Mouse (Mus musculus) naive thymus-derived CD4-positive, alpha-beta T cell, adult 2 months (primary cell): ENCODE results near the gene Meis3.
A peak's percentile ranks its signal among the peaks of the same experiment; 100 is the strongest.

Source experiments
- DNase-seq: peaks from one replicate; pipeline ENCODE4 v3.0.0-alpha.2; 2011; ENCODE audit warnings: low read depth

Meis3 gene

GRCm38 (mm10) chr7:16160702-16161101, 14.2 kb upstream of the Meis3 start:
- no peak for DNase-seq

GRCm38 (mm10) chr7:16161302-16161701, 13.6 kb upstream of the Meis3 start:
- DNase-seq, result no peak

- DNase-seq, result no peak
Observed at GRCm38 (mm10) chr7:16162036-16162435, 12.9 kb upstream of the Meis3 start.

- DNase-seq, result no peak
Observed at GRCm38 (mm10) chr7:16172141-16172581, 2.7 kb upstream of the Meis3 start.

GRCm38 (mm10) chr7:16172586-16173140, 2.2 kb upstream of the Meis3 start:
- DNase-seq, result no peak

GRCm38 (mm10) chr7:16173146-16173545, 1.7 kb upstream of the Meis3 start:
- DNase-seq, result no peak

GRCm38 (mm10) chr7:16175542-16175931, 647 bp downstream of the Meis3 start:
- DNase-seq, result no peak

- DNase-seq, result no peak
Observed at GRCm38 (mm10) chr7:16178114-16178513, 3.2 kb downstream of the Meis3 start.

GRCm38 (mm10) chr7:16183663-16184062, 8.8 kb downstream of the Meis3 start:
- peak; percentile 47 for DNase-seq

GRCm38 (mm10) chr7:16187494-16187893, 12.6 kb downstream of the Meis3 start:
- no peak for DNase-seq

- peak; percentile 91 for DNase-seq
Observed at GRCm38 (mm10) chr7:16192315-16192714, 17.4 kb downstream of the Meis3 start.

- peak; percentile 54 for DNase-seq
Observed at GRCm38 (mm10) chr7:16193702-16194101, 18.8 kb downstream of the Meis3 start.

GRCm38 (mm10) chr7:16196616-16197015, 21.7 kb downstream of the Meis3 start:
- no peak for DNase-seq

GRCm38 (mm10) chr7:16197166-16197565, 22.3 kb downstream of the Meis3 start:
- DNase-seq, result no peak

GRCm38 (mm10) chr7:16198540-16198939, 23.6 kb downstream of the Meis3 start:
- DNase-seq, result no peak

- peak; percentile 34 for DNase-seq
Observed at GRCm38 (mm10) chr7:16201136-16201535, 26.2 kb downstream of the Meis3 start.

- DNase-seq, result no peak
Observed at GRCm38 (mm10) chr7:16202756-16203504, 28.0 kb downstream of the Meis3 start.

GRCm38 (mm10) chr7:16203505-16203903, 28.6 kb downstream of the Meis3 start:
- no peak for DNase-seq

- no peak for DNase-seq
Observed at GRCm38 (mm10) chr7:16204791-16205190, 29.9 kb downstream of the Meis3 start.

GRCm38 (mm10) chr7:16207076-16207475, 32.2 kb downstream of the Meis3 start:
- DNase-seq, result no peak

- no peak for DNase-seq
Observed at GRCm38 (mm10) chr7:16207496-16207895, 32.6 kb downstream of the Meis3 start.

GRCm38 (mm10) chr7:16208781-16209665, 34.1 kb downstream of the Meis3 start:
- no peak for DNase-seq

- DNase-seq, result no peak
Observed at GRCm38 (mm10) chr7:16210862-16211365, 36.0 kb downstream of the Meis3 start.
